Mouse (Mus musculus) MEL (cell line): ENCODE measurements around the gene Wsb2.
A peak's percentile ranks its signal among the peaks of the same experiment; 100 is the strongest.

Source experiments
- CTCF ChIP-seq, 3 experiments: IDR thresholded peaks in 2 of 3; conservative IDR thresholded peaks in 1 of 3; 2 replicates each; pipeline ENCODE4 v1.5.1; 2011 to 2012; ENCODE audit warnings: low read length in 3 of 3, low read depth in 2 of 3, mild to moderate bottlenecking in 2 of 3, improper control_type of control experiment in 1 of 3, inconsistent platforms in 1 of 3, mixed read lengths in 1 of 3, moderate library complexity in 1 of 3; ENCODE audit not compliant: control insufficient read depth in 1 of 3, insufficient read depth in 1 of 3, poor library complexity in 1 of 3, severe bottlenecking in 1 of 3
- EP300 ChIP-seq, 2 experiments: IDR thresholded peaks; 2 replicates each; pipeline ENCODE4 v1.6.1; 2011; ENCODE audit warnings: improper control_type of control experiment in 2 of 2, low read length in 2 of 2, low read depth in 1 of 2, mild to moderate bottlenecking in 1 of 2
- GATA1 ChIP-seq: IDR thresholded peaks from 2 replicates; pipeline ENCODE4 v1.6.1; 2011; ENCODE audit warnings: low read depth, low read length, improper control_type of control experiment
- HCFC1 ChIP-seq: IDR thresholded peaks from 2 replicates; pipeline ENCODE4 v1.6.1; 2012; ENCODE audit warnings: low read depth, mild to moderate bottlenecking, inconsistent platforms, low read length, improper control_type of control experiment, moderate library complexity
- JUND ChIP-seq: IDR thresholded peaks from 2 replicates; pipeline ENCODE4 v1.6.1; 2011; ENCODE audit warnings: low read depth, mild to moderate bottlenecking, improper control_type of control experiment, low read length
- KAT2A ChIP-seq: conservative IDR thresholded peaks from 2 replicates; pipeline ENCODE4 v1.6.1; 2012; ENCODE audit warnings: low read depth, low read length, improper control_type of control experiment, inconsistent platforms
- MXI1 ChIP-seq: IDR thresholded peaks from 2 replicates; pipeline ENCODE4 v1.6.1; 2011; ENCODE audit warnings: mild to moderate bottlenecking, low read depth, low read length, improper control_type of control experiment
- MYB ChIP-seq: IDR thresholded peaks from 2 replicates; pipeline ENCODE4 v1.6.1; 2011; ENCODE audit warnings: mild to moderate bottlenecking, low read depth, low read length, improper control_type of control experiment
- POLR2A ChIP-seq, 2 experiments: IDR thresholded peaks; 2 replicates each; pipeline ENCODE4 v1.6.1; 2011 to 2012; ENCODE audit warnings: low read length in 2 of 2, mild to moderate bottlenecking in 2 of 2, control low read depth in 1 of 2, improper control_type of control experiment in 1 of 2, low read depth in 1 of 2, moderate library complexity in 1 of 2; ENCODE audit not compliant: control insufficient read depth in 1 of 2, insufficient read depth in 1 of 2, poor library complexity in 1 of 2
- POLR2AphosphoS2 ChIP-seq: IDR thresholded peaks from 2 replicates; pipeline ENCODE4 v1.6.1; 2011; ENCODE audit warnings: low read length, improper control_type of control experiment
- SIN3A ChIP-seq: IDR thresholded peaks from 2 replicates; pipeline ENCODE4 v1.6.1; 2012; ENCODE audit warnings: low read length, improper control_type of control experiment, inconsistent platforms
- TCF12 ChIP-seq: IDR thresholded peaks from 2 replicates; pipeline ENCODE4 v1.6.1; 2014; ENCODE audit warnings: low read depth, mild to moderate bottlenecking, inconsistent platforms, low read length, improper control_type of control experiment, moderate library complexity
- UBTF ChIP-seq: IDR thresholded peaks from 2 replicates; pipeline ENCODE4 v1.6.1; 2012; ENCODE audit warnings: low read depth, mild to moderate bottlenecking, inconsistent platforms, low read length, improper control_type of control experiment, moderate library complexity, borderline replicate concordance; ENCODE audit not compliant: insufficient read depth
- ZMIZ1 ChIP-seq: IDR thresholded peaks from 2 replicates; pipeline ENCODE4 v1.6.1; 2012; ENCODE audit warnings: low read depth, mild to moderate bottlenecking, inconsistent platforms, low read length, improper control_type of control experiment, moderate library complexity

DNA sequence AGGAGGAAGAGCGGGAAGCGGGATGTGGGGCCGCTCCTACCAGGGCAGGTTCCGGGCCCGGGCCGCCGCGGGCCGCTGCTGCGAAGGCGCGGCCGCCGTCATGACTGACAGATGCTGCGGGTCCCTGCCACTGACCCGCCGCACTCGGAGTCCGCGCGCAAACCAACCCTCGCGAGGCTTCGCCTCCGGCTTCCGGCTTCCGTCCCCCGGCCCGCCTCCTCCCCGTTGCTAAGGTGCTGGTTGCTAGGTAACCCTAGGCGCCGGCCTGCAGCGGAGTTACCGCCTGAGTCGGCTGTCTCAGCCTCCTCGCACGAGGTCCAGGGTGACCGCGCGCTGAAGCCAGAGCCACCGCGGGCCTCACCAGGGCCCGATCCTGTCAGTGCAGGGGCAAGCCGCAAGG lies 31.8 kb downstream of the Wsb2 start, which contains the start of gene Rfc5:
- TF ChIP-seq POLR2A (IDR thresholded peaks at IDR 0.05; ENCODE audit: control insufficient read depth in 1 of 2, insufficient read depth in 1 of 2, low read depth in 1 of 2, low read length in 2 of 2, poor library complexity in 1 of 2), result peak; percentile 85 to 97
- no peak for TF ChIP-seq UBTF
- 0 out of 6 replicates have a peak, but pooled peaks of 1 of the 3 experiments have one; percentile 1 for TF ChIP-seq CTCF (IDR thresholded peaks at IDR 0.05 in 2 of 3, conservative IDR thresholded peaks at IDR 0.05 in 1 of 3; ENCODE audit: control insufficient read depth in 1 of 3, insufficient read depth in 1 of 3, low read depth in 2 of 3, low read length in 3 of 3, poor library complexity in 1 of 3, severe bottlenecking in 1 of 3)
- peak; percentile 93 for TF ChIP-seq SIN3A
- peak; percentile 97 for TF ChIP-seq MXI1
- peak; percentile 84 for TF ChIP-seq POLR2AphosphoS2
- no peak for TF ChIP-seq GATA1
- TF ChIP-seq JUND, result no peak
- TF ChIP-seq ZMIZ1, result peak; percentile 74; the same call in 1 of the 2 replicates
- TF ChIP-seq HCFC1, result peak; percentile 80
- TF ChIP-seq TCF12, result peak; percentile 53; the same call in 1 of the 2 replicates
- peak; percentile 54; the same call in 1 of the 2 replicates for TF ChIP-seq KAT2A
- no peak for TF ChIP-seq EP300 (IDR thresholded peaks at IDR 0.05; ENCODE audit: low read depth in 1 of 2, low read length in 2 of 2)
- no peak for TF ChIP-seq MYB
